Mouse (Mus musculus) hindbrain, embryonic 12.5 days (tissue): ENCODE results near the gene Sp4. TPM values are rescaled to one million over a fixed set of nuclear protein-coding genes. Genes with fewer than 3 reads are reported as not detected.

Experiments
- ATAC-seq: fragments of 200-750 bp; cut with Nextera tagmentation; 2 replicates; pipeline ENCODE4 v1.8.0; 2017; ENCODE audit warnings: moderate TSS enrichment; ENCODE audit not compliant: low FRiP score
- H3K27ac ChIP-seq: fragments of 300-500 bp; sonication (generic); 2 replicates; pipeline ENCODE4 v1.5.1; 2016; ENCODE audit warnings: mild to moderate bottlenecking
- H3K27me3 ChIP-seq: fragments of 300-500 bp; sonication (generic); 2 replicates; pipeline ENCODE4 v1.6.1; 2016; ENCODE audit warnings: mild to moderate bottlenecking
- H3K36me3 ChIP-seq: fragments of 300-500 bp; sonication (generic); 2 replicates; pipeline ENCODE4 v1.6.1; 2016; ENCODE audit warnings: mild to moderate bottlenecking
- H3K4me1 ChIP-seq: fragments of 300-500 bp; sonication (generic); 2 replicates; pipeline ENCODE4 v1.6.1; 2016
- H3K4me2 ChIP-seq: fragments of 300-500 bp; sonication (generic); replicated peaks from 2 replicates; pipeline ENCODE4 v1.6.1; 2016; ENCODE audit warnings: mild to moderate bottlenecking
- H3K4me3 ChIP-seq: fragments of 300-500 bp; sonication (generic); 2 replicates; pipeline ENCODE4 v1.5.1; 2016; ENCODE audit warnings: mild to moderate bottlenecking
- H3K9ac ChIP-seq: fragments of 300-500 bp; sonication (generic); 2 replicates; pipeline ENCODE4 v1.6.1; 2016; ENCODE audit warnings: mild to moderate bottlenecking, moderate library complexity
- H3K9me3 ChIP-seq: fragments of 300-500 bp; sonication (generic); replicated peaks from 2 replicates; pipeline ENCODE4 v1.6.1; 2016; ENCODE audit warnings: mild to moderate bottlenecking
- WGBS: fragments of 180-500 bp; shearing (Covaris S2); methylation state at CpG from one replicate; pipeline ENCODE4 v1.1.7; 2016; 5-methylcytosine and 5-hydroxymethylcytosine counted together
- polyA plus RNA-seq: library from polyadenylated mRNA; unstranded; fragments of >200 nt; fragmentation: Nextera tagmentation; extraction: Ambion mirVana; gene quantifications from 2 replicates; pipeline ENCODE4 v1.2.1, GENCODE M21; 2016

The Sp4 gene
- polyA plus RNA-seq, 1 experiment from 2014 or later: 20.1 TPM

DNA sequence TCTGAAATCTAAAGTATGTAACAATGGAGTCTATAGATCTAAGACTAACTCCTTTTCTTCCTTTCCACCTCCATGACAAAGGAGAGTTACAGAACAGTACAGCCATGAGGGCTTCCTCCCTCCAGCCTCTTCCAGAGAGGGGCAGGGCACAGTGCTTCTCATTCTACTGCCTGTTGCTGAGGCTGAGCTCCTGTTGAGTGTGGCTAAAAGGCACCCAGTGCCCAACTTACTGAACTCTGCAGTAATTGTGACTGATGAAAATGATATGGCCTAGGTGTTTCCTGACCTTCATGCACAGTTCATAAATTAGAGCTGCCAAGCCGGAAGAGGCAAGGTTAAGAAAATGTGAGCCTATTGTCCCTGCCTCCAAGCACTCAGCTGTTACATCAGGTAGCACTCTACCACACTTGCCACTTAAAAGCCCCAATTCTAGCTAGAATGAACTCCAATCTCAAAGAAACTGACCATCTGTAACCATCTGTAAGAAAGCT lies 45.9 kb downstream of the Sp4 start:
- Histone ChIP-seq H3K4me1 (no peaks in the 10 kb centered on the region), H3K9ac (no peak overlapping the region), H3K27me3 (no peaks in the 10 kb centered on the region), H3K4me3 (no peak overlapping the region), H3K36me3 (peaks cover 6% of the 10 kb centered on the region; the same call in 1 of the 2 replicates), H3K4me2 (no peak overlapping the region), H3K9me3 (no peaks in the 10 kb centered on the region), H3K27ac (no peak overlapping the region)
- 70% methylated on average over 1 of the region's 1 CpGs for WGBS
- ATAC-seq: no peak

DNA sequence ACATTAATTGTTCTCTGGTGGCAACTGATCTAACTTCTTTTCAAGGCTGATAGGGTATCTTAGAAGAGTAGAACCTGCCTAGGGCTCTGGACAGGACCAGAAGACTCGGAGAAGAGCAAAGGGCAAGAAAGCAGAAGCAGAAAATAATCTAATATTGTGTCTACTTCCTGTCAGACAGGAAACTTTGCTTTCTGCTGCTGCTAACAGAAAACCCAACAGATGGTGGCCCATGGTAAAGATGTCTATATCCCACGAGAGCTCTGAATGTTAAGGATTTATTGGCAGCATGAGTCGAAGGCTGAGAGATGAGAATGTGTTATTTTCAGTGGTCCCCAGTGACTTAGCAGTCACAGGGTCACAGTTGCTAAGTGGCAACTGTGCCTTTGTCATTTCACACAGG lies 80.1 kb downstream of the Sp4 start:
- no peaks in the 10 kb centered on the region for H3K27me3 ChIP-seq

DNA sequence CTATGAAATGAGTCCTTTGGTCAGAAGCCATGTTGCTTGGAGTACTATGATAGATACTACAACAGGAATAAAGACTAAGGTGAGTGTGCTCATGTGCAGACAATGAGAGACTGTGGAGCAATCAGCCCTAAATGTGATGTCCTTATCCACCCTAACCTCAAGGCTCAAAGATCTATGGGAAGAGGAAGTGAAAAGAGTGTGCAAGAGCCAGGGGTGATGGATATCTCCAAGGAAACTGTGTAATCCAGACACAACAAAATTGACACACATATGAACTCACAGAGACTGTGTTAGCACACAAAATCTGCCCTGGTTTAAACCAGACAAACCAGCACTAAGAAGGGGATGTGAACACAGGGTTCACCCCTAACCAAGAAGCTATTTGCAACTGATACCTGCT lies 81.2 kb downstream of the Sp4 start:
- no peak overlapping the region for H3K27ac ChIP-seq
- no peak for ATAC-seq
- no peaks in the 10 kb centered on the region for H3K4me1 ChIP-seq
- no peaks in the 10 kb centered on the region for H3K9me3 ChIP-seq
- no peak overlapping the region for H3K4me2 ChIP-seq
- no peaks in the 10 kb centered on the region for H3K27me3 ChIP-seq
- H3K9ac ChIP-seq: no peak overlapping the region
- no peaks in the 10 kb centered on the region for H3K36me3 ChIP-seq
- no peak overlapping the region for H3K4me3 ChIP-seq

More for the DNA sequence above, 80.1 kb downstream of the Sp4 start:
- no peaks in the 10 kb centered on the region for H3K4me1 ChIP-seq
- H3K9ac ChIP-seq: no peak overlapping the region
- ATAC-seq: no peak
- no peak overlapping the region for H3K27ac ChIP-seq
- no peak overlapping the region for H3K4me3 ChIP-seq
- no peaks in the 10 kb centered on the region for H3K36me3 ChIP-seq
- H3K9me3 ChIP-seq: no peaks in the 10 kb centered on the region
- H3K4me2 ChIP-seq: no peak overlapping the region
- 73% methylated on average over 3 of the region's 3 CpGs for WGBS

DNA sequence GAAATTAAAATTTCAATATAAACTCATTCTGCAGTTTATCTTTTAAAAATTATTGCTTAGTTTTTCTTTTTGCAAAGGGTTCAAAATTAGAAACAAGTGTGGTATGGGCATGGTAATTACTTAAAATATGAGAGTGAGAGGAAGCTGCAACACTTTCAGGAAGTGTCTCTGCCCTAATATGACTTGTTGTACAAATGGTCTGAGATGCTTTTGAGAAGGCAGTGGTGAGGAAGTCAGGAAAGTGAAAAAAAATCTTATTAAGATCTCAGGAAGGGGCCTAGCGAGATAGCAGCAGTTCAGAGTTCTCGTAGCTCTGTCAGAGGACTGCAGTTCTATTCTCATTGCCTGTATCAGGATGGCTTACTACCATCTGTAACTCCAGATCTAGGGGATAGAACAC lies 89.1 kb downstream of the Sp4 start:
- Histone ChIP-seq H3K9me3 (no peaks in the 10 kb centered on the region), H3K4me1 (no peaks in the 10 kb centered on the region), H3K27ac (no peak overlapping the region), H3K4me2 (no peak overlapping the region), H3K27me3 (no peaks in the 10 kb centered on the region), H3K9ac (no peak overlapping the region), H3K4me3 (no peak overlapping the region), H3K36me3 (no peaks in the 10 kb centered on the region)
- 86% methylated on average over 2 of the region's 2 CpGs for WGBS
- ATAC-seq: no peak

DNA sequence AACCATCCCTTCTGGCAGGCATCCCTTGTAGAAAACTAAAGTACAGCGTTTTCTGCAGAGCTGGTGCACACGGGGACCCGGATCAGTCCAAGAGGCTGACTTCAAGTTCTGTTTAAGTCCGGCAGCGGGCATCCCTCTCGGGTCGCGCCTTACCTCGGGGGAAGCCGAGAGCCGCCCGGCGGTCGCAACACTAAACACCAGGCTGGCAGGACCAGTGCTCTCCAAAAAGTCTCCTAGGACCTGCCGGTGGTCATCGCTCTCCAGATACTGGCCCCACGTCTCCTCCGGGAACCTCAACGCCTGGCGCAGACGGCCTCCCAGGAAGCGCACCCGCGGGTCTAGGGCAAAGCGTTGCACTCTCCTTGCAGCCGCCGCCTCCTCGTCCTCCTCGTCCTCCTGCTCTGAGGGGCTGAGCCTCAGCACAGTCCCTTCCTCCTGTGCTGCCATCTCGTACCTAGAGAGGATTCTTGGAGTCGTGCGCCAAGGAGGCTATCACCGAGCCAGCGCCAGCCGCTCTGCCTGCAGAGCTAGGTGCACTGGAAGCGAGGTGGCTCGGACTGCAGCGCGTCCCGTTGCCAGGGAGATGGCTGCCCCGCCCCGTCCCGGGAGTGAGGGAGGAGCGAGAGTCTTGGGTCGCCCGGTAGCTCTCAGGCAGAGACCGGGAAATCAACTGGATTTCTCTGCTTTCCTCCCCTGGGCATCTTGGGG lies 102.7 kb downstream of the Sp4 start, which contains the start of gene Dnah11:
Gene Dnah11, minus strand, starts transcription at position 658 of the 708 bp plus-strand sequence.
- peak; percentile 98 for ATAC-seq
- no peaks in the 10 kb centered on the region for H3K36me3 ChIP-seq
- no peaks in the 10 kb centered on the region for H3K9me3 ChIP-seq
- H3K27ac ChIP-seq: no peak within 1 kb of the TSS
- H3K4me1 ChIP-seq: peaks cover 10% of the 10 kb centered on the region
- H3K27me3 ChIP-seq: peaks cover 48% of the 10 kb centered on the region
- peak within 1 kb of the TSS; percentile 43 for H3K4me3 ChIP-seq
- peak within 1 kb of the TSS; percentile 87 for H3K4me2 ChIP-seq
- H3K9ac ChIP-seq: peak within 1 kb of the TSS; percentile 32; the same call in 1 of the 2 replicates
- WGBS: under 1% methylated on average over 44 of the region's 47 CpGs

DNA sequence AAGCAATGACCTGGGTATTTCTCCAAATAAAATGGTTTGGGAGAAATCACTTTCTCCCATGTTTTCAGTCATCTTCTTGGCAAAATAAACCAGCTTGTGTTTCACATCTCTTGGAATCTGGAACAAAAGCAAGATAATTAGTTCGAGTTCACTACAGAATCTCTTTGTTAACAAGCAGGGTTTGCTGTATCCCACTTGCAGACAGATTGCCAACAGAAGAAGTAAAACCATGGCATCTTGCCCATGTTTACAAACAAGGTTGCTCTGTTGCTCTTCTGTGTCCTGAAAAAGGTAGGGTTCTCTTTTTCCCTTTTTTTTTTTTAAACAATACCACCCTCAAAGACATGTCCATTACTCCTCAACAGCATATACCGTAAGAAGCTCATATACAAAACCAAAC lies 104.7 kb downstream of the Sp4 start:
- H3K4me3 ChIP-seq: no peak overlapping the region
- H3K27me3 ChIP-seq: peaks cover 48% of the 10 kb centered on the region
- no peak for ATAC-seq
- no peak overlapping the region for H3K9ac ChIP-seq
- peaks cover 10% of the 10 kb centered on the region for H3K4me1 ChIP-seq
- H3K36me3 ChIP-seq: no peaks in the 10 kb centered on the region
- WGBS: 73% methylated on average over 2 of the region's 2 CpGs
- H3K27ac ChIP-seq: no peak overlapping the region
- no peaks in the 10 kb centered on the region for H3K9me3 ChIP-seq
- H3K4me2 ChIP-seq: no peak overlapping the region

DNA sequence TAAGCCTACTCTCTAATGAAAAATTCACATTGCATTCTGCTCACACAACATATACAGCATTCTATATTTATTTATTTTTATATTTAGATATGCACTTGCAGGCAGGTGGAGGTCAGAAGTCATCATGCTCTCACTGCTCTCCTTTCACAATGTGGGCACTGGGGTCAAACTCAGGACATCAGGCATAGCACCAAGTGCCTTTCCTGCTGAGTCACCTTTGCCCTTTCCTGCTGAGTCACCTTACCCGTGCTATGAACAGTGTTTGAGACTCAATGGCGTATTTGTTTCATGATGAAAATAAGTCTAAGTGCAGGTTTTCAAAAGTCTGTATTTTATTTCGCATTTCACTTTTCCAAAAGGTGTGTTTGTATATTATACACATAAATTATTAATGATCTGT lies 111.7 kb downstream of the Sp4 start:
- Histone ChIP-seq H3K4me2 (no peak overlapping the region), H3K9me3 (no peaks in the 10 kb centered on the region), H3K36me3 (no peaks in the 10 kb centered on the region), H3K9ac (no peak overlapping the region), H3K27me3 (peaks cover 21% of the 10 kb centered on the region), H3K27ac (no peak overlapping the region), H3K4me3 (no peak overlapping the region), H3K4me1 (peaks cover 5% of the 10 kb centered on the region; the same call in 1 of the 2 replicates)
- WGBS: 60% methylated on average over 3 of the region's 3 CpGs
- no peak for ATAC-seq

DNA sequence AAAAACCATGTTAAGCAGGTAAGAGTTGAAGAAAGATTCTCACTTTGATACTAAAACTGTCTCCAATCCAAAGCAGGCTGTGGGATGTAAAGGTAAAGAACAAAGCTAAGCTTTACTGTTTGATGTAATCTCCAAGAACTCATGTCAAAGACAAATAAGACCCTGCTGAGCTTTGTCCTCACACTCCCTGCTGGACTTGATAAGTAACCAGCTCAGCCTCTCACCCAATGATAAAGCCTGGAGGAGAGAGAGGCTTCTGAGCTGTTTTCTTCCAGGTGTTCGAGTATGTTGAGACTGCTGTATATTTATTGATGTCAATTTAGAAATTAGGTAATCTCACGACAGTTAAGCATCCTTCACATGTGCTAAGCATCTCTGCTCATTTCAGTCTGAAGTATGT lies 113.6 kb downstream of the Sp4 start:
- WGBS: 39% methylated on average over 2 of the region's 2 CpGs
- Histone ChIP-seq H3K4me1 (peaks cover 5% of the 10 kb centered on the region; the same call in 1 of the 2 replicates), H3K36me3 (no peaks in the 10 kb centered on the region), H3K27ac (no peak overlapping the region), H3K9ac (no peak overlapping the region), H3K4me2 (no peak overlapping the region), H3K27me3 (peaks cover 15% of the 10 kb centered on the region; the same call in 1 of the 2 replicates), H3K9me3 (no peaks in the 10 kb centered on the region), H3K4me3 (no peak overlapping the region)
- ATAC-seq: no peak

DNA sequence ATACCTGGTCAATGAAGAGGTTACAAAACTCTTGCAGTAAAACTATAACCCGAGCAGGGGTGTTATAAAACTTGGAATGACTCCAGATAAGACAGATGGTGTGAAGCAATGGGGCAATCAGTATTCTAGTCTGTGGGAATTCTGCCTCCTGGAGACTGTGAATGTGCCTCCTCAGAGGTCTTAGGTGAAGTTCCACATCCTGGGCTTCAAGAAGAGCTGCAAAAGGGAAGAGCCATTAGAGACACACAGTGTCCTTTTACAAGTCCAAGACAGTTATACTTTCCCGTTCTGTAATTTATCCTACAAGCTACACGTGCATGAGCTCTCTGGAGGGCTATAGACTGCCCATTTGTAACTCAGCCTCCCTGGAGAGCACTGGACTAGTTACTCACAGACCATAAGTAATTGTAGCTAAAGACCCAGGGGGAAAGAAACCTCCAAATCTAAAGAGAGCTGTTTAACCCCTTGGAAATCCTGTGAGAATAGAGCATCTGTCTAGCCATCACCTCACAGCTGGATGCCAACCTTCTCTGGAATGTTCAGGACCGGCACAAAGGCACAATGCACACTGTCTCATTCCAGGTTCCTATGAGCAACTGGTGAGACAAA lies 114.3 kb downstream of the Sp4 start:
- no peak overlapping the region for H3K27ac ChIP-seq
- no peak overlapping the region for H3K4me3 ChIP-seq
- peaks cover 5% of the 10 kb centered on the region; the same call in 1 of the 2 replicates for H3K4me1 ChIP-seq
- no peak for ATAC-seq
- H3K36me3 ChIP-seq: no peaks in the 10 kb centered on the region
- H3K9ac ChIP-seq: no peak overlapping the region
- 11% methylated on average over 4 of the region's 4 CpGs for WGBS
- H3K27me3 ChIP-seq: peaks cover 15% of the 10 kb centered on the region; the same call in 1 of the 2 replicates
- no peaks in the 10 kb centered on the region for H3K9me3 ChIP-seq
- no peak overlapping the region for H3K4me2 ChIP-seq

DNA sequence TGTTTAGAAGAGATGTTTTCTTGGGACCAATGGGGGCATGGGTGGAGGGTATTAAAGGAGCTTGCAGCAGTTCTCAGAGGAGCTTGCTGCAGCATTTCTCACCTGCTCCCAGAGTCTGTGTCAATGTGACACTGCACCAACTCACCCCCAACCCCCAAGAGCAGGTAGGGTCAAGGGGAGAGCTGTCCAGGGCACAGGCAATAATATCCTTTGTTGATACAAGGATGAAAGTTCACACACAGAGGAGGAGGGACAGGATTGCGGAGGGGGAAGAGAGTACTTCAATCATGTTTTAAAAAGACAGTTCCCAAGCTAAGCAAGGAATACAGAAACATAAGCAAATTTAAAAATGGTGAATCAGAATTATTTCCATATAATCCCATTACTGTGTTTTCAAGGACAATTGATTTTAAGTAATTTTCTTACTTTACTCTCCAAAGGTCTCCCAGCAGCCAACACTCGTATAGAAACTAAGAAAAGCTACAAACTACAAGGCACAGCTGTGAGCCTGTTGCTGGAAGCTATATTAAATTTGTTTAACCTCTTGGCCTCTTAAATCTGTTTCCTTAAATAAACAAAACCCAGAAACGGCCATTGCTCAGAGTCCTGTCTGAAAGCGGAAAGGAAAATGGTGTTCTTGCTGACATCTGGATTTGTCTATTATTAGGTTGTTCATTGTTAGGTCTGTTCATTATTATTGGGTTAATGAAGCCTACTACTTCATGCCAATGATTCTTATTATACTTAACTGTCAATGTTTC lies 114.9 kb downstream of the Sp4 start:
- Histone ChIP-seq H3K4me2 (no peak overlapping the region), H3K4me1 (peaks cover 5% of the 10 kb centered on the region; the same call in 1 of the 2 replicates), H3K27me3 (peaks cover 15% of the 10 kb centered on the region; the same call in 1 of the 2 replicates), H3K36me3 (no peaks in the 10 kb centered on the region), H3K9ac (no peak overlapping the region), H3K4me3 (no peak overlapping the region), H3K9me3 (no peaks in the 10 kb centered on the region), H3K27ac (no peak overlapping the region)
- no peak for ATAC-seq
- WGBS: 30% methylated on average over 4 of the region's 4 CpGs
